Mouse (Mus musculus): ENCODE data around the gene Zfp36l1. TPM values are rescaled to one million over a fixed set of nuclear protein-coding genes. Genes with fewer than 3 reads are reported as not detected.
A peak's percentile ranks its signal among the peaks of the same experiment; 100 is the strongest.

The Zfp36l1 gene
- polyA plus RNA-seq, 1 experiment: 80.2 TPM

- no peak for TF ChIP-seq CTCF (IDR thresholded peaks at IDR 0.05; ENCODE audit: borderline replicate concordance, extremely low read depth, insufficient read depth, insufficient read length)
- peak; percentile 51 for TF ChIP-seq POLR2A (IDR thresholded peaks at IDR 0.05; ENCODE audit: borderline replicate concordance, extremely low read depth, insufficient read depth, insufficient read length, poor library complexity, severe bottlenecking)
- DNase-seq (ENCODE audit: low read depth): peak; percentile 95
These were observed 2.5 kb upstream of the Zfp36l1 start for GRCm38 (mm10) chr12:80115142-80115862.

GRCm38 (mm10) chr12:80114892-80115141, 2.0 kb upstream of the Zfp36l1 start:
- no peak for TF ChIP-seq CTCF (IDR thresholded peaks at IDR 0.05; ENCODE audit: borderline replicate concordance, extremely low read depth, insufficient read depth, insufficient read length)
- TF ChIP-seq POLR2A (IDR thresholded peaks at IDR 0.05; ENCODE audit: borderline replicate concordance, extremely low read depth, insufficient read depth, insufficient read length, poor library complexity, severe bottlenecking): no peak
- DNase-seq (ENCODE audit: low read depth): no peak

DNA sequence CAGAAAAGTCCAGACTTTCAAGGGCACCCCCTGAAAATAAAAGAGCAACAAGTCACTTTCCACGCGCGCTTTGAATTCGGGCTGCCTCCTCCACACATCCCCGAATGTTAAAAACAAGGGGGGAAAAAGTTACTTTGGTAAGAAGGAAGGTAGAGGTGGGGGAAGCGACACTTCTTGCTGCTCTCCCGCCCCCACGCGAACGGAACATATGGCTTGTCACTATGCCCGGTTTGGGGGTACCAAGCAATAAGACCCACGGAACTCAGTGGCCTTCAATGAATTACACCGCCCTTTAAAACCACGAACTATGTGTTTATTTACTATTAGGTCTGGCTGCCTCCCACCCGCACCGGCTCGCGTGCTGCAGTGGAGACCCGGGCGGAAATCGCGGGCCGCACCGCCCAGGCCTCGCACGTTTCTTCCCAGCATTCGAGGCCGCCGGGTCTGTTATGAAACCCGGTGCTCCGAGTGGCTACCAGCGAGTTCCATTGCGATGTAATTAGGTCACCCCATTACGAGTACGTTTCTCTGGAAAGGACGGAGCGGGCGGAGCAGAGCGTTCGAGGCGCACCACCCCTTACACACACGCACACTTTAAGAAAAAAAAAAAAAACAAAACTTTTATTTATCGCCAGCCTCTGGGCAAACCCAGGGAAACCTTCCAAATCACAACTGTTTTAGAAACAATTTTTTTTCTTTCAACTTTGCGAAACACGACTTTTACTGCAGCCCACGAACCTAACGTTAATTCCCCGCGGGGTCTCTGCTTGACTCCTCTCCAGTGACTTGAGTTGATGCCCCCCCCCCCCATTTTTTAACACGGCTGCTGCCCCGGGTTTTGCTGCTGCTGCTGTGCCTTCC, 1.4 kb upstream of the Zfp36l1 start:
- no peak for TF ChIP-seq POLR2A (IDR thresholded peaks at IDR 0.05; ENCODE audit: borderline replicate concordance, extremely low read depth, insufficient read depth, insufficient read length, poor library complexity, severe bottlenecking)
- no peak for TF ChIP-seq CTCF (IDR thresholded peaks at IDR 0.05; ENCODE audit: borderline replicate concordance, extremely low read depth, insufficient read depth, insufficient read length)
- peak; percentile 84 for DNase-seq (ENCODE audit: low read depth)

DNA sequence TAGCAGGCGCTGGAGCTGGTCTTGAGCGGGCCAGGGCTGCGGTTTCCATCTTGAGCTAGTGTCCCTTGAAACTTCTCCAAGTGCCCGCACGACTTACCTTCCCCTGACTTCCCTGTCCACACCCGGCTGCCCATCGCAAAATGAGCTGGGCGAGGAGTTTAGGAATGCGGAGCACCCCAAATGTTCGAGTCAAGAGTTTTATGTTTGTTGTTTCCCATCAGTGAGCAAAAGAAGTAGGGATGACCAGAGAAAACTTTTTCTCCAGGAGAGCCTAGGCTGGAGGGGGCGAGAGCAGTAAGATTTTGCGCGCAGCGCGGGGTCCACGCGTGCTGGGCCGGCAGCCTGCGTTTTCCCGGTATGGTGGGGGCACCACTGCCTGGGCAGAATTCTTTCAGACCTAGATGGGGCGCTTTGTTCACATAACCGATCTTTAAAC, 791 bp upstream of the Zfp36l1 start:
- no peak for DNase-seq (ENCODE audit: low read depth)
- TF ChIP-seq POLR2A (IDR thresholded peaks at IDR 0.05; ENCODE audit: borderline replicate concordance, extremely low read depth, insufficient read depth, insufficient read length, poor library complexity, severe bottlenecking) (no peak), CTCF (IDR thresholded peaks at IDR 0.05; ENCODE audit: borderline replicate concordance, extremely low read depth, insufficient read depth, insufficient read length) (no peak)

- TF ChIP-seq CTCF (IDR thresholded peaks at IDR 0.05; ENCODE audit: borderline replicate concordance, extremely low read depth, insufficient read depth, insufficient read length) (no peak), POLR2A (IDR thresholded peaks at IDR 0.05; ENCODE audit: borderline replicate concordance, extremely low read depth, insufficient read depth, insufficient read length, poor library complexity, severe bottlenecking) (no peak)
- no peak for DNase-seq (ENCODE audit: low read depth)
These were observed 647 bp downstream of the Zfp36l1 start for GRCm38 (mm10) chr12:80112071-80112660.

DNA sequence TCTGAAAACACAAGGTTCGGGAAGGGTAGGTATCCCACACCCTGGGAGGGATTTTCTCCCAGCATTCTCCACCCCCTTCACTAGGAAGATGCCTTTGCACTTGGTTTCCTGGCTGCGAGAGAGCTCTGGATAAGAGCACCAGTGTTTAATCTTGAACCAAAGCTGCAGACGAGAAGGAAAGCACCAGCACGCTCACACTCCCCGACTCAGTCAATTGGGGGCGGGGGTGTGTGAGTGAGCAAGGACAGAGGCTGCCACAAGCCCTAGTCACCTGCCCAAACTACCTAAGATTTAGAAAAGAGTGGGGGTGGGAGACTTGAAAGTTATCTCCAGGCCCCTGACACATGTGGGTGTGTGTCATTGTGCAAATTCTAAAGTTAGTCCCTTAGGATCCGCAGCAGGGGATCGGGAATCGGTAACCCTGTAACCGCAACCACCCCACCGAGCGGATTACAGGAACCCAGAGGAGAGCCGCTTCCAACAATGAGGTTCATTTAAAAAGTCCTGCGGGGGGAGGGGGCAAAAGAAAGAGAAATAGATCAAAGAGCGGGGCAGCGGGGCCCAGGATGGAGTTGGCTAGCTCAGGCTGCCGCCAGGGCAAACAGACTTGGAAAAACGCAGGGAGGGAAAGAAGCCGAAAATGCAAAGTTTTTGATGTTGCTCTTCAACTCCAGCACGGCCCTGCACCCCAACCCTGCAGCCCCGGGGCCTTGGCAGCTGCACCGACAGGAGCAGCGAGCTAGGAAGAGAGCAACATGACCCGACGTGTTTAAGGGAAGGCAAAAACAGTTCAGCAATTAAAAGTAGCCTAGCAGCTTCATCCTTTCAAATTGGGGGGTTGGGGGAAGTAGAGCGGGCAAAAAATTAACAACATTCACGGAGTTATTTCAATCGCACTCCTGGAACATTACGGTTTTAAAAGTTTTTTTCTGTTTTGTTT, 1.4 kb downstream of the Zfp36l1 start:
- TF ChIP-seq CTCF (IDR thresholded peaks at IDR 0.05; ENCODE audit: borderline replicate concordance, extremely low read depth, insufficient read depth, insufficient read length) (no peak), POLR2A (IDR thresholded peaks at IDR 0.05; ENCODE audit: borderline replicate concordance, extremely low read depth, insufficient read depth, insufficient read length, poor library complexity, severe bottlenecking) (no peak)
- DNase-seq (ENCODE audit: low read depth): peak; percentile 64

GRCm38 (mm10) chr12:80110546-80110870, 2.3 kb downstream of the Zfp36l1 start:
- TF ChIP-seq POLR2A (IDR thresholded peaks at IDR 0.05; ENCODE audit: borderline replicate concordance, extremely low read depth, insufficient read depth, insufficient read length, poor library complexity, severe bottlenecking) (no peak), CTCF (IDR thresholded peaks at IDR 0.05; ENCODE audit: borderline replicate concordance, extremely low read depth, insufficient read depth, insufficient read length) (no peak)
- no peak for DNase-seq (ENCODE audit: low read depth)

DNA sequence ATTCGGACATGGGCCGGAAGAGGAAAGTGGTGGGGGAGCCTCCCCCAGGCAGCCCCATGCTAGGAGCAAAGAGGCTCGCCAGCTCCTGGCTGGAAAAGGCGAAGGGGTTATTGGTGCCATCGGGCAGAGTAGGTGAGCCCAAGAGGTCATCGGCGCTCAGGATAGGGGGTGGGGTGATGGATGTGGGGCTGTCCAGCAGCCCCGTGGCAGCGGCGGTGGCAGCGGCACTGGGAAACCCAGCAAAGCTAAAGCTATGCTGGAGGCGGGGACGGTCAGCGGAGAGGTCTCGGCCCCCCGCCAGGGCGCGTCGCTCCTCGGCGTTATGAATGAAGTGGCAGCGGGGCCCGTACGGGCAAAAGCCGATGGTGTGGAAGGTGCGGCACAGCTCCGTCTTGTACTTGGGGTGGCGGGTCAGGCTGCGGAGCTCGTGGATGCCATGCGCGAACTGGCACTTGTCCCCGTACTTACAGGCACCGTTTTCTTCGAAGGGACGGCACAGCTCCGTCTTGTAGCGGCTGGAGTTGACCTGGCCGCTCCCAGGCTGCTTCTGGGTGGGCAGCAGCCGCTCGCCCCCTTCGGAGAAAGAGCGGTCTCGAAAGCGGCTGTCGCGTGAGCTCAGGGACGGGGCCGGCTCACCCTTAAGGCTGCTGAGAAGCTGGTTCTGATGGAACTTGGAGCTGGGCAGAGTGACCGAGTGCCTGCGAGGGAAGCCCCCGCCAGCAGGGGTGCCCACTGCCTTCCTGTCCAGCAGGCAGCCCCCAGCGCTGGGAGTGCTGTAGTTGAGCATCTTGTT, 2.9 kb downstream of the Zfp36l1 start:
- peak; percentile 56 for DNase-seq (ENCODE audit: low read depth)
- TF ChIP-seq CTCF (IDR thresholded peaks at IDR 0.05; ENCODE audit: borderline replicate concordance, extremely low read depth, insufficient read depth, insufficient read length): no peak
- no peak for TF ChIP-seq POLR2A (IDR thresholded peaks at IDR 0.05; ENCODE audit: borderline replicate concordance, extremely low read depth, insufficient read depth, insufficient read length, poor library complexity, severe bottlenecking)

DNA sequence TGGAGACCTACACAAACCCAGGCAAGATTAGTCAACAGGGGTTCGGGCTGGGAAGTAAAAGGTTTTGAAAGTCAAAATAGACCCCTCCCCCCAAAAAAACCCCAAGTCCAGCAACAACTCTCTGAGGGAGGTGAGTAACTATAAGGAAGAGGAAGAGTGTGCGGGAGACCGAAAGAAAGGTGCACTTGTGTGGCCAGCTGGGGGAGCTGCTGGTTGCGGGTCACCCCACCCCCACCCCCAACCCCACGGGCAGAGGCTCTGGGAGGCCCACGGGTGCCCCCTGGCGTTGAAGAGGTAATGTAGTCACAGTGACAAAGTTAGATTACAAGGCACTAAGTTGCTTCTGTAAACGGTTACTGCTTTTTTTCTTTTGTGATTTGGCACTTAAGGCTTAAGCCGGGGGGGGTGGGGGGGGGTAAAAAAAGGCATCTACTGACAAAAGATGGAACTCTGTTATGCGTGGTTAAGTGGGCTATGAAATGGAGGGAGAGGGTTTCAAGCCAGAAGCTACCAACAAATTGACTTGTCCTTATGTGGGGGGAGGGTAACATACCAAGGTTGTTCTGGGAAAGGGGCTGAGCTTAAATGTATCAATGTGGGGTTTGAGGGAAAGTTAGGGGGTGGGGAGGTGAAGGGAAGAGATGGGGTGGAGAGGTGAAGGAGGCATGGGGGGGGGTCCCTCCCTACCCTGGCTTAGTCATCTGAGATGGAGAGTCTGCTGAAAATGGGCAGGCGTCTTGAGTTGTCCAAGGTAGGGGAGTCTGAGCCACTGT, 3.7 kb downstream of the Zfp36l1 start:
- peak; percentile 72 for TF ChIP-seq CTCF (IDR thresholded peaks at IDR 0.05; ENCODE audit: borderline replicate concordance, extremely low read depth, insufficient read depth, insufficient read length)
- DNase-seq (ENCODE audit: low read depth): peak; percentile 93
